Mouse (Mus musculus): ENCODE data around the gene Cfdp1.

The Cfdp1 gene

DNA sequence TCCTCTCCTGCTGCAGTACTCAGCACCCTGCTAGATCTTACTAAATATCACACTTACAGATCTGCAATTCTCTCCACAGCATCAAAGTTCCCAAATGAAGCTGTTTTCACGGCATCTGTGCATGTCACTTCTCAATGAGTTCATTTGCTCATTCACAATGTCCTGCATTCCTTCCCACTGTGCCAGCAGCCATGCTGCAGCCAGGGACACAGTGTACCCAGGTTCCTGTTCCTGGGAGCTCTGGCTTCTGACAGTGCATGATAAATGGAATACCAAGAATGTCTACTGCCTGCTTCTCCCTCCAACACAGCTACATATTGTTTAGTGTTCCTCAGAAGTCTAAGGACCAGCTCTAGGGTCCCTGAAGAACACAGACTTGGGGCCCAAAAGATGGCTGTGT is 57.6 kb downstream of the Cfdp1 start:
- DNase-seq (ENCODE audit: low spot score in 2 of 2), result no peak

DNA sequence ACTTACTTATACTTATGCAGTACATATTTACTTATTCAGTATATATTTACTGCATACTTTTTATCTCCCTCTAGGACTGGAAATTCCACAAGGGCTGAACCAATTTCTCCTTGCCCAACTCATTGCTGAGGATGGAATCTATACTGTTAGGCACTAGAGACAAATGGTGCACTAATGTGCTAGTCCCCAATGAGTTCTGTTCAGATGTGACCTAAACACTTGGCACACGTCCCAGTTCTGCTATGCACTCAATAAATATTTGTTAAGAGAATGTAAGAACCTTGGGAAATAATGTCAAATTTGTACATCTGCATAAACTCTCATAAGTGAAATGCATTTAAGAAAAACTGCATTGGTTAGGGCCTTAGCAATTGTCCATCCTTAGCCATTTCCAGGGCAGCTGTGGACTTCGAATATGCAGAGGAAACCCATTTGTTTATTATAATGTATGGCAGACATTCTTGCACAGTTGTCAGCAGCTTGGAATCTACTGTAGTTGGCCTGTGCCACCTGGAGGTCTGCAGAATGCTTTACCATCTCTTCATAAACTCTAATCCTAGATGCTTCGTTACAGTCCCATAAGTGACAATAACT is 60.7 kb downstream of the Cfdp1 start:
- no peak for DNase-seq (ENCODE audit: low spot score in 2 of 2)

DNA sequence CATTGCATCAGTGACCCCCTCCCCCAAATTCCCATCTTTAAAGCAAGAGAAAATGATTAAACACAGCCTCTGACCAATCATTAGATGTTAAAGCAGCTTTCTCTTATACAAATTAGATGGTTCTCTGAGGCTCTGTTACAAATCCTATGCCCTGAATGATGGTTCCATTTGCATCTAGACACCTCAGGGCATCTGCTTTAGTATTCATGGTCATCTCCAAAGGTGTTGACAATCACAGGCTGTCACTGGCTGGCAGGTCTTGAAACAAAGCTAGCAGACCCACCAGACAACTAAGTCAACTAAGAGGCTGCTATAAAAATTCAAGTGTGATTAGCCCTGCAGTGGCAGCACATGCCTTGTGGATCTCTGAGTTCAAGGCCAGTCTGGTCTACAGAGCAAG is 64.5 kb downstream of the Cfdp1 start:
- DNase-seq (ENCODE audit: low spot score in 2 of 2), result no peak

DNA sequence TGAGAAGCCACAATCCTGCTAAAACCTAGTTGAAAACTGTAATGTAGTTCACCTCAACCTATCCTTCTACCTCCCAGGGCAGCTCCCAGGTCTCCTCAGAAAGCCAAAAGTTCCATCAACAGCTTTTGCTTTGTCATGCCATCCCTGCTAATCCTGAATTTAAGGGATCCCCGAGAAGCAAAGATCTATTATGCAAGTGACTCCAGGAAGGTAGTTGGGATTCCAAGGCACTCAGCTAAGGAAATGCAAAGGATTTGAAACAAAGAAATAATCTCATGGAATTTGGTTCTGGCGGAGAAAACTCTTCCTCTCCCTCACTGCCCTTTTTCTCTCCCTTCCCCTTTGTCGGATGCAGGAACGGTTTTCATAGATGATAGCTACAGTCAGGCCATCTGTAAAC is 64.9 kb downstream of the Cfdp1 start:
- DNase-seq (ENCODE audit: low spot score in 2 of 2), result no peak

DNA sequence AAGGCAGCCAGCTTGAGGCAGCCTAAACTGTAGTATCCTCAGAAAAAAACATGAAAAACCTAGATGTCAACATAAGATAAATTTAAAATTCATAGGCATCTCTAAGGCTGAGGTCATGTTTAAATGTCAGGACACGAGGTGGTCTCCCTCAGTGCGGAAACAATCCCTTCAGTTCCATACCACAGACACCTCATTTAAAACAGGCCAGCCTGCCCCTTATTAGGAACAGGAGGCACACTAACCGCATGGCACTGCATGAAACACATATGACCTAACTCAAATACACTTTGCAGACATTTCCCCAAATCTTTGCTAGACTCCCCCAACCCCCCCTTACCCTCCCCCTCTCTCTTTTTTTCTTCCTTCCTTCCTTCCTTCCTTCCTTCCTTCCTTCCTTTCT is 65.6 kb downstream of the Cfdp1 start:
- no peak for DNase-seq (ENCODE audit: low spot score in 2 of 2)

DNA sequence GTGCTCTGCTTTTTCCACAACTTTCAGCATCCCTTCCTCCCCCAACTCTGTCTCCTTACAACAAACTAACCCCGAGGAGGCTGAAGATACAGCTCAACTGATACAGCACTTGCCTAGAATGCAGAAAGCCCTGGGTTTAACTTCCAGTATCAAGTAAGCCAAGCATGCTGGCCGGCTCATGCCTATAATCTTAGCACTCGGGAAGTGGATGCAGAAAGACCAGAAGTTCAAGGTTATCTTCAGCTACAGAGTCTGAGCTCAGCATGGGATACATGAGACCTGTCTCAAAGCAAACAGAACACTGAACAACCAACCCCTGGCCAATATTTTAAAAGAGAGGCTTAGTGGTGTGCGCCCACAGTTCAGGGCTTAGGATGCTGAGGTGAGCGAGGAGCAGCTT is 66.0 kb downstream of the Cfdp1 start:
- no peak for DNase-seq (ENCODE audit: low spot score in 2 of 2)

DNA sequence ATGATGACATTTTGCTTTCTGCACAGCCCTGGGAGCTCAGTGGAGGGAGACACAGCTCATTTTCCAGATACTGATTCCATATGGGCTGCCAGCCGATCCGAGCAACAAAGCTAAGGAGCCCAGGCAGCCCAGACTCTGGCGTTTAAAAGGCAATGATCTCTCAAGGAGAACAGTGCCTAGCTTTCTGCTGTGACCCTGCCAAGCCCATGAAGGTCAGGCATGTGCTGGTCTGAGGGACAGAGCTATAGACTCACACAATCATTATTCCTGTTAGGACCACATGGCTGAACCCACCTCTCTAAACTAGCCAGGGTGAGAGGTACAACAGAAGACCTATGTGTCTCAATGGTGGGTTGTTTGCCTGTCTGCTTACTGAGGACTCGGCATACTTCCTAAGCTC is 66.4 kb downstream of the Cfdp1 start:
- no peak for DNase-seq (ENCODE audit: low spot score in 2 of 2)

DNA sequence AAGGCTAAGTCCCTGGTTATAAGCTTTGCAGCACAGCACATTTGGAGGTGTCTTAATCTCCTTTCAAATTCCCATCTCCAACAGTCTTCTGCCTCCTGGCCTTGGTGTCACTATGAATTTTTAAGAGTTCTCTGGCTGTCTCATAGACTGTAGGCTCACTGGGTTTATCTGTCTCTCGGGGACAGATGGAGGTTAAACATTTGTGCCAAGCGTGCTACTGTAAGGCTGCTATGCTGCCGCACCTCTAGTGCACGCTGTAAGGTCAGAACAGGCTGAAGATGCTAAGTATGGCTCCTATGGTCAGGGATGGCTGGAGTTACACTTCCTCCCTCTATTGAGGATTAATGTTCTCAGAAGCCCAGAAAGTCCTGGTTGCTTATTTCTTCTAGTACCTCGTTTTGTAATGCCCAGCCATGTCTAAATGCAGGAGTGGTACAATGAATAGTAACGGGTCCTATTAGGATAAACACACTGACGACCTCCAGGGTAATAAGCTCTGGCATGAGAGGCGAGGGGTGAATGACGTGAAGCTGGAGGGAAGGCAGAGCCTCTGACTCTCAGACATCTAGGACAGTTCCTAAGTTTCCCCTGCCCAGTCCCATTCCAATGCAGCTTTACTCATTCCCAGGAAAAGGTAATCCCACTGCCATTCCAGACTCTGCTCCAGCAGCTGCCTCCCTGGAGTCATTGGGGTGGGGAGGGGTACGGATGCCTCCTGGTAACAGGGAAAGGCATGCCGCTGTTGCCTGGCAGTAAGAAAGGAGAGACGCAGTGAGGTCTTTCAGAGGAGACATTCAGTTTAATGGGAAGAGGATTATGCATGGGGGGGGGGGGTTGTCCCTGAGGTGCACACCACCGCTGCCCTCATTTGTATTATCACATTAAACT is 67.1 kb downstream of the Cfdp1 start:
- no peak for DNase-seq (ENCODE audit: low spot score in 2 of 2)

DNA sequence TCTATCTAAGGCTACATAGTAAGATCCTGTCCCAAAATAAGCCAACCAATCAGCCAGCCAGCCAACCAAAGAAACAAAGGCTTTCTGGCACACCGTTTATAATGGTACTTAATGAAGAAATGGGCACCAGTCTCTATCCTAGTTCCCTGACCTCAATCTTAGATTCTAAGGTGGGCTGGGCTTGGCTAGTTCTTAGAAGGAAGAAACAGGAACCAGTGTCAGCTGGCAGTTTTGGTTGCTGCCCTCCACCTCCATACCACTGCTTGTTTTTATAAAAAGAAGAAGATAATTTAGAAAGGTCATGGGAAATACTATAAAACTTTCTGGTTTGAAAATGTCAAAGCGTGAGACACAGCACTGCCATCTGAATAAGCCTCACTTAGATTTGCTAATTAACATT is 68.0 kb downstream of the Cfdp1 start:
- DNase-seq (ENCODE audit: low spot score in 2 of 2), result no peak

DNA sequence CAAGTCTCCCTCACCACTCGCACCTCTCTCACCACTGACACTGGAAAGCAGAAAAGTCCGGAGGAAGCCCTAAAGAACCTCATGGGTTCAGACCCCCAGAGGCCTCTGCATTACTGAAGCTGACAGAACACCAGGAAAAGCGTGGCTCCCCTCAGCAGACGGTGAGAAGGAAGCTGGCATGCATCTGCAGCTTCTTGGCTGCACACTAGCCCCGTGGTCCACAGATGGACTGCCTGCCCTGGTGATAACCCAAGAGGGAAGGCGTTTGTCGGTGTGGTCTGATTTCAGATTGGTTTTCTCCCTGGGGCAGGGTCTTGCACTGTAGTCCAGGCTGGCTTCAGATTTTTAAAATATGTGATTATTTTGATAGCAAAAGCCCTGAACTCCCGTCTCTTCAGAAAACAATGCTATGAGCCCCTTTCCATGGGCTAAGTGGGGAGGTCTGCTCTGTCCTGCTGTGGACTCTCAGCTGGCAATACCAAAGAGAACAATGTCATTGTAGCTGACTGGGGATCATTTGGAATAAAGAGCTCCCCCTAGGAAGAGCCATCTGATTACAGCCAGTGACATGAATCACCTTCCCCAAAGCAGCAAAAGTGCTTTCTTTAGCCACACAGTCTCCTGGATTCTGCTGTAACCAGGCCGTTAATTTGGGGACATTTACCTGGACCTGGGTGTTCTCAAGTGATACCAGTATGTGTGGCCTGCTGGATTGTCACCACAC is 71.3 kb downstream of the Cfdp1 start:
- DNase-seq (ENCODE audit: low spot score in 2 of 2), result no peak

DNA sequence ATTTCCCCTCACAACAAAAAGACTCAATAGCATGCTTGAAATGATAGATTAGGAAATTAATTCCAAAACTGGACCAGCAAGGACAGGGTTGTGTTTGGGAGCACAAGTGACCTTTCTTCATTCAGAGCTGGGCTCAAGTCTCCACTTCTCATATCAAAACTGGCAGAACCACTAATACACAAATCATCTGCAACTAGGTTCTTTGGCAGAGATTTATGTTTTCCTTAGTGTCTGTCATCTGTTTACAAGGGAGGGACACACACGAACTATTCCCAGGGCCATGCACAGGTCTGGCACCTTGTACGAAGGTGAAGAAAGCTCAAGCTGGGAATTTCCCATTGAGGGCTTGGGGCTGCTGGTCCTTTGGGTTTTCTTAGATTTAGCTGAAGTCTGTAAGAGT is 71.9 kb downstream of the Cfdp1 start:
- no peak for DNase-seq (ENCODE audit: low spot score in 2 of 2)

DNA sequence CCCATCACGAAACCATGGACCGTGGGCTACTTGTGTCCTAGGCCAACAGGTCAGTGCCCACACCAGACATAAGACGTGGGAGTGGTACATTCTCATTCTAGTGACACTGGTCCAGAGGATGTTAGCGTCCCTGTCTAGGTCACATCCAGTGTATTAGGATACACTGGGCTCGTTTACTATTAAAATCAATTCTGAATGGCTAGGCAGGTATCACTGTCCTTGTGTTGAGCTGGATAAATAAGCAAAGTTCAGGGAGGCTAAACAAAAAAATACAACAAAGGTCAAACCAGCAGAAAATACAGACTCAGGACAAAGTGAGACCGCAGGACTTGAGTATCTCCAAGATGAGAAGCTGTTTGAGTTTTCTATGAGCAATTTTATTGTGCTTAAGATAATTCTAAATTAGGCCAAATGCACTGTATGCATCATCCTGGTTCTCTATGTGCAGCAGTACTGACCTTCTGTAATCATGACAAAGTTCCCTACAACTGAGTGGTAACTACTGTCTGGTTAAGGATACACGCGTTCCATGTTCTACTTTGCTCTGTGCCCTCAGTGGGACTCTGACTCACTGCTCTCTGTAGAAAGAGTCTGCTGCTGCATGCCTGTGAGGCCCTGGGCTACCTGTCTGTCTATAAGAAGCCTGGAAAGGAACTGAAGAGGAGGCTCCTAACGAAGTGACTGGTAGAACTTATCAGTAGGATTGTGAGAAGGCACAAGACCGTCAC is 73.2 kb downstream of the Cfdp1 start:
- DNase-seq (ENCODE audit: low spot score in 2 of 2), result no peak

DNA sequence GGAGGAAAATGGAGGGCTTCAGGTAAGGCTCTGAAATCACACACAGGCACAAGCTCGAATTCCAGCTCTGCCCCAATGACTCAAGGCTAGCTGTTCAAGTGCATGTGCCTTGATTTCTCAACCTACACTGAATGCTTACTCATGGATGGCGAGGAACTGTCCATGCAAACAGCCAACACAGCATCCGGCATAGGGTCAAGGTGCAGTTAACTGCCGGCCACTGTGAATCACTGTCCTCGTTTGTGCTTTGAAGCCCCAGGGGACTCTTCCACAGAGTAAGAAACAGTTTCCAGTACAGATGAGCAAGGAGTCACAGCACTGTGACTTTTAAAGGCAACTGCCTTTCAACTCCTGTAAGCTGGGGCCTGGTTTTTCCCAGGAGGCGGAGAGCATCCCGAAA is 74.4 kb downstream of the Cfdp1 start:
- DNase-seq (ENCODE audit: low spot score in 2 of 2), result peak; percentile 11 to 24

DNA sequence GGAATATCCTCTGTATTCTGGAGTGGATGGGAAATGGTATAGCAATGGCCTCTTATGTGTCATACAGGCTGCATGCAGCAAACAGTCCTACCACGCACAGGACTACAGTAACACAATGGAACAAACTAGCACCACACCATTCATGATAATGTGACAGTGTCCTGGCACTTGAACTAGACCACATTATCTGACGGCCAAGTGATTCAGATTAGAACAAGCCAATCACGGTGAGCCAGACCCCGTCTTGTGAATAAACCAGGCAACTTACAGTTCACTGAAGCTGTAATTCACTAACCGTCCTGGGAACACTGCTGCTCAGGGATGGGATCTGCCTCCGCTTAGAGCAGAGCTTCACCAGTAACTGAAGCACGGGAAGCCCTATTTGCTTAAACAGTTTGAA is 75.3 kb downstream of the Cfdp1 start:
- no peak for DNase-seq (ENCODE audit: low spot score in 2 of 2)

DNA sequence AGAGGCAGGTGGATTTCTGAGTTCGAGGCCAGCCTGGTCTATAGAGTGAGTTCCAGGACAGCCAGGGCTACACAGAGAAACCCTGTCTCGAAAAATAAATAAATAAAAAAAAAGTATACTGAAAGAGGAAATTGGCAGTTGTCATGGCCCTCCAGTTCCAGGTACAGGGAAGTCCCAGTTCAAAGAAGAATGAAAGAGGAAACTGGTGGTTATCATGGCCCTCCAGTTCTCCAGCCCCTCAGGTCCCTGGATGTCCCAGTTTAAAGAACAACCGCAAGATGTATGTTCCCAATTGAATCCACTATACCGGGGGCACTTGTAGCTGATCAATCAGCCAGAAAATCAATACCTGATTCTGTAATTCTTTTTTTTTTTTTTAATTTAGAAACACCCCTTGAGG is 77.6 kb downstream of the Cfdp1 start:
- no peak for DNase-seq (ENCODE audit: low spot score in 2 of 2)

DNA sequence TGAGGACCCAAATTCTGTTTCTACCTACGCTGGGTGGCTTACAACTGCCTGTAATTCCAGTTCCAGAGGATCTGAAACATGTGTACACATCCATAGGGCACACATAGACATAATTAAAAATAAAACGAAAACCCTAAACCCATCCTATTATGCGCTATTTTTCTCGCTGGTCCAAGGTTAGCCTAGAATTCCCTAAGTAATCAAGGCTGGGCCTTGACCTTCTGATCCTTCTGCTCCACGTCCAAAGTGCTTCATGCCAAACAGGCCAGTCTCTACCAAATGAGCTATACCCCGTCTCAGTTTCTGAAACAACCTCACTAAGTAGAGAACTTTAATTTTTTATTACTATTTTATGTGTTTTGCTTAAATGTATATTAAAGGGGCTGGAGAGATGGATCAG is 78.3 kb downstream of the Cfdp1 start:
- DNase-seq (ENCODE audit: low spot score in 2 of 2), result no peak

DNA sequence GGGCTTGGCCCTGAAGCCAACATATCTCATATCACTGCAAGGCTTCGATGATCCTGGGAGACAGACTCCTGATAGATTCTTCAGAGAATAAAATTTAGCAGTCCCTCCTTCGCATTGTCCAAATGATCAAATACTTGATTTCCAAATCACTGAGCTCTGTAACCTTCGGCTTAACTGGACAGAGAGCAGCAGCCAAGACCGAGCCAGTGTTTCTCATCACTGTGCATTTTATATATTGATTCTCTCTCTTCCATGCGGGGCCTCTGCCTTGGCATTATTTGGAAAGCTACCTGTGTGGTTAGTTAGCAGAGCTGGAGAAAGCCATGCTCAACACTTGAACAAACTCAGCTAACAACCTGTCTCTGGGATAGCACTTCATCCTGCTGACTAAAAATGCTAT is 80.6 kb downstream of the Cfdp1 start:
- DNase-seq (ENCODE audit: low spot score in 2 of 2), result no peak

DNA sequence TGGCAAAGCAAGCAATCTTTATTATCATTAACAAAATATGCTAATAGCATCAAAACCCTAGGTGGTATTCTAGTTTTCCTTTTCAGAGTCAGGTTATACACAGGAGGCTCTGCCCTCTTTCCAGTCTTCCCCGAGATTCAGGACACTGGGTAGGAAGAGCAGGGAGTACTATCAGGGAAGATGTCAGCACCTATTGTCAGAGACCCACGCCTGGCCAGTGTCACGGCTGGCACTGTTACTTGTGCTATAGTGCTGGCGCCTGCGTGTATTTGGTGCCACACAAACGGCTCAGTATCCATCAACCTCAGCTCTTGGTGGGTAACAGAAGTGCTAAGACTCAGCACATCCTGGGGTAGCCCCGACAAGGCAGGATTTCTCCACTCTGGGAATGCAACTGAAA is 81.0 kb downstream of the Cfdp1 start:
- no peak for DNase-seq (ENCODE audit: low spot score in 2 of 2)

DNA sequence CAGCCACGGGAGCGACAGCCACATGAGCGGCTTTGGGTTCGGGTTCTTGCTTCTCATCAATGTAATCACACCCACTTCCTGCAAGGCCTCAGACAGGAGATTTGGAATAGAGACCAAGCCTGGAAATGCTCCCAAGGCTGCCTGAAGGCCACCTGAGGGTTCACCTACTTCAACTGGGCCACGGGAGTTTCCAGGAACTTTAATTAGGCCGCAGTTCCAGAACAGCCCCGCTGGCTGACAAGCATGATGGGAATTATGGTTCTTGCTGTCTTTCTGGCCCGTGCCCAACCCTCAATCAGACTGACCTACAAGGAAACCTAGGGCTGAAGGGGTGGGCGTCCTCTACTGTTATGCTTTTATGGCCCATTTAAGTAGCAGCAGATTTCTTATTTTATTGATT is 82.0 kb downstream of the Cfdp1 start:
- no peak for DNase-seq (ENCODE audit: low spot score in 2 of 2)

DNA sequence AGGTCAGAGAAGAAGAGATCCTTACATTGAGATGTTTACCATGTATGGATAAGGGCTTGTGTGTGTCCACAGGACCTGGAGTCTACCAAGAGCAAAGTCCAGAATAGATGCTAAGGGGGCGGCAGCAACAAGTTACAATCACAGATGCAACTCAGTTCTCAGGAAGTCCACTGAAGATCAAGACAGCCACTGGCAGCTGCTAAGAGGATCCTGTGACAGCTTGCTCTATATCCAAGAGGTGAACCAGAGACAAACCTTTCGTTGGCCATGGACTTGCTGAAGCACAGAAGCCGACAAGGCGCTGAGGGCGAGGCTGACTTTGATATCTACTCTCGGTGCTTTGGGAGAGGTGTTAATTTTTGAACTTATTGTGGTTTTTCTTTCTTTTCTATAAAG is 82.5 kb downstream of the Cfdp1 start:
- DNase-seq (ENCODE audit: low spot score in 2 of 2), result no peak

DNA sequence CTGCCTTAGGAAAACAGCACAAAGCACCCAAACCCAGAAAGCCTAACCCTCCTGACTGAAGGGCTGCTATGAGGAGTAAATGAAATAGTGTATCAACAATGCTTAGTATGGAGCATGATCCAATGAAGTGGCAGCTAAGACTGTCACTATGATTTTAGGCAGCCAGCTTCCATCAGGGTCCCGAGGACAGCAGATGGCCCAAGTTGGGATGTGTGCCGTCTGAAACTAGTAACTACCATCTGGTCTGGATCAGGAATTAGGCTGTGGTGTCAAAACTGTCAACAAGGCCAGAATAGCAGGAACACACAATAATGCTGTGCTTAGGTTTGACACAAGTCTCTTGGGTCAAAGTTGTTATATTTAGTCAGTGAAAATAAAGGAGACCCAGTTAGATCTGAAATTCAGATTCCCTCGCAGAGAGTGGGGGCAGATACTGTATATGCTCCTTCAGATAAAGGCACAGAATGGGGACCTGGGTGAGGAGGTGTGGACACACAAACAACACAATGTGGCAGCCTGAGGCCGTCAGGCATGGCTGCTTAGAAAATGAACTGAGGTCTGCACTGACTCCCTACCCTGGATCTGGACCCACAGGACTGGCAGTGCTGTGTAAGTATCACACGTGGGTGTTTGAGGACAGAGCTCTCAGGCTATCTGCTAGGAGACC is 83.0 kb downstream of the Cfdp1 start:
- DNase-seq (ENCODE audit: low spot score in 2 of 2), result no peak
